Mouse (Mus musculus) ovary, postnatal 10 days (tissue): ENCODE measurements around the gene Sprr2a3.
"Not testable (repeated sequence)": the region's sequence is repeated elsewhere in the genome, so short reads cannot be mapped to it uniquely, and the experiment has no call there.

ENCODE experiments used
- DNase-seq: peaks from one replicate; pipeline ENCODE4 v3.0.0; 2022; ENCODE audit warnings: low spot score

Gene Sprr2a3

GRCm38 (mm10) chr3:92285101-92285500 lies at the start of gene Sprr2a3:
Sprr2a3 (plus strand) TSS chr3:92285417.
- not testable (repeated sequence) for DNase-seq

DNA sequence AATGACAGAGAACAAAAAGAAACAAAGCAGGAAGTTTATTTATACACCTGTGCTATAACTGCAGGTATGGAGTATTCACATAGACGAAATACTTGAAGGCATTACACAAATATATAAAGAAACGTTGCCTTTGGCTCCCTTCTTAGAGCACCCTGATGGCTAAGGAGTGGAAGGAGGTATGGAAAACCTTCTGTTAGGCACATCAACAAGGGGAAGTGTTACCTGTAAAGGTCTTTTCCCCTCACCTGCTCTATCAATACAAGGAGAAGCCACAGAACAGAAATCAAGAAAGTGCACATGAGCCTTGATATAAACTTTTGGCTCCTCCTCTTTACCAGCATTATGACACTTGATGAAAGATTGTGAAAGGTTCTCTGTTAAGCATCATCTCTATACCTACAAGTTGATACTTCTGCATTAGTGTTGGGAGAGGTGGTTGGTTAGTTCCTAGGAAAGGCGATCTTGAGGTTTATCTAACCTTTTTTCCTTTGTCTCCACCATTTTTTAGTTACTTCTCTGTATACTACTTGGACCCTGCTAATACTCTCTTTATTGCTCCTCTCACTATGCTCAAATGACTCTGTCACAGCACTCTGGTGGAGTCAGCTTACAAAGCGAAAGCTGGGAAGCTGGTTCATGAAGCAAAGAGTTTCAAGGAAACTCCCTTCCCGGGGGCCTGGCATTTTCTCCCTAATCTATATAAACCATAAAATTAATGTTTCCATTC lies 48.6 kb upstream of the Sprr2a3 start:
- not testable (repeated sequence) for DNase-seq

GRCm38 (mm10) chr3:92238736-92239135 lies 46.5 kb upstream of the Sprr2a3 start:
- not testable (repeated sequence) for DNase-seq

DNA sequence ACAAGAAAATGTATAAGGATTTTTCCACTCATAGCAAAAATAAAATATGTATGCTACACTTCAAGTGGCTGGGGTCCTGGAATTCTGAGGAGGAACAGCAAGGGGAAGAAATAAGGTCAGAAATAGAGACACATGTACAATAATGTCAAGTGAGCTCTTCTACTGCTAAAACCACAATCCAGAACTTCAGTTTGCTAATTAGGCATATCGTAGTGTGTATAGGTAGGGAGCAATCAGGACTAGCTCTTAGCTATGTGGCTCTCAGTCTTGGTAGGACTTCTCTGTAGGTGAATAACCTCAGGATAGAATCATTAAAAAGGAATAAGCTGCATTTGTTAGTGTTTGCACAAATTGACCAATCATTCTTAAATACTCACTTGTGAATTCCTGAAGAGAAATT lies 46.0 kb upstream of the Sprr2a3 start:
- not testable (repeated sequence) for DNase-seq

DNA sequence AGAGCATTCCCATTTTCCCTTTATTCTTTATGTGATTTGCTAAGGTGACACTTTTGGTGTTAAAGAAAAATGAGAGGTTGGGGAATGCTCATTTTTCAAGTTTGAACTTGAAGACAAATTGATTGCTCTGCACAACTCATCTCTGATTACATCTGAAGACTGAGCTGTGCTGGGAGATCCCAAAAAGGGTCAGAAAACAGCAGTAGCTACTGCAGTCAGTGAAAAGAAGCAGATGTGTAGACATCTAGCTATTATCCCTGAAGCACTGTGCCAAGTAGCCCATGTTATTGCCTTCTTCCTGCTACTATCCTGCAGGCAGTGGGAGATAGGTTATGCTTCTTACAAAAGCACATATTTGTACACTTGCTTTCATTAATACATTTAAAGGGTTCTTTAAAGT lies 40.4 kb upstream of the Sprr2a3 start:
- DNase-seq: not testable (repeated sequence)

DNA sequence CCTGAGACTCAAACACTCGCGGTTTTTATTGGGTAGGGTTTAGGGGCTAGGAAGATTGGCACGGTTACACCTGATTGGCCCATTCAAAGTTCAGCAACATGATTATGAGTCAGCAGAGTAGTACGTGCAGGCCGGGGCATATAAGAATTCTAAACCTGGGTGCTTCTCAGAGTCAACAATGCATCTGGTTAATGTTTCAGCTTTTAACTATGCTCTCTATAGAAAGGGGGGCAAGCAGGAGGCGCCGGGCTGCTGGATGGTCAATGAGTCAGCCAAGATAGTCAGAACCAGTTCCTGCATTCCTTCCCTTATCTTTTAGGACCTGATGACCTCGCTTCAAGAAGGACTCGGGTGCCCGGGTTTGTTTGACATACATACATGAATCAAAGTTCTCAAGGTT lies 39.0 kb upstream of the Sprr2a3 start:
- DNase-seq: not testable (repeated sequence)

DNA sequence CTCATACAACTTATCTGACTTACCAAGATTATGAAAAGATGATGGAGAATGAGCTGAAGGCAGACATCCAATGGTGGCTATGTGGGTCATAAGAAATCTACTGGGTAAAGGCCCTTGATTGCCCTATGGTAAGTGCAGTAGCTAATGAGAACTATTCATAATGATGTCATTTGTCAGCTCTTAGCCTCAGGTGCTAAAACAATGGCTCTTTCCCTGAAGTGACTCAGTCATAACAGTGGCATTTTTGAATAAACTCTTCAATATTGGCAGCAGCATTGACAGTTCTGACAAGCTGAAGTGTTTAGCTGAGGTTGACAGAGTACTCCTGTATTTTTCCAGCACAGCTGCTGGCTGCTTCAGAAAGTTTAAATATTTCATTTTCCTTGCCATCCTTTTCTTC lies 36.7 kb upstream of the Sprr2a3 start:
- DNase-seq: not testable (repeated sequence)

GRCm38 (mm10) chr3:92250450-92250849 lies 34.8 kb upstream of the Sprr2a3 start:
- DNase-seq: not testable (repeated sequence)

GRCm38 (mm10) chr3:92253860-92254259 lies 31.4 kb upstream of the Sprr2a3 start:
- DNase-seq: not testable (repeated sequence)

DNA sequence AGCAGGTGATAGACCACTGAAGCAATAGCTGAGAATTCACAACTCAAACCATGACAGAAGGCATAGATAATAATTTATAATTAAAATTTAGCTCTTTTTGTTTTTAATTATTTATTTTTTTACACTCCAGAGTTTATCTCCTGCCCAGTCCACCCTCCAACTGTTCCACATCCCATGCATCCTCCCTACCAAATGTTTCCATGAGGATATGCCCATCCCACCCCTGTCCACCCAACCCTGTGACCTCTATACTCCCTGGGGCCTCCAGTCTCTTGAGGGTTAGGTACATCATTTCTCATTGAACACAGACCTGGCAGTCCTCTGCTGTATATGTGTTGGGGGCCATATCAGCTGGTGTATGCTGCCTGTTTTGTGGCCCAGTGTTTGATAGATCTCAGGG lies 26.7 kb upstream of the Sprr2a3 start:
- not testable (repeated sequence) for DNase-seq

DNA sequence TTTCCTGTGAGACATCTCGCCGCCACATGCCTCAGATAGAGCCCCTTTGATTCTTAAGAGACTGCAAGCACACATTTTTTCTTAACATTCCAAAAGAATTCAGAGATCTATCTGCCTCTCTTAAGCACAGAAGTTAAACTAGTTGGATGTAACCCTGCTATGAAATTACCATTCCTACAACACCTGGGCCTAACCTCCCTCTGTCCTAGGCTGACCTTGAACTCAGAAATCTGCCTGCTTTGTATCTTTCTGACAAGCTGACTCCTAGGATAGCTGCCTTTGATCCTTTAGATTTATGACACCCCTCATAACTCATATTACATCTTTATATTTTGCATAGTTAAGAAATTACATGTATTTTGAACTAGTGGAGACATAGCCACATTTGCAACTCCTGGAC lies 21.8 kb upstream of the Sprr2a3 start:
- not testable (repeated sequence) for DNase-seq

GRCm38 (mm10) chr3:92271414-92271985 lies 13.7 kb upstream of the Sprr2a3 start:
- not testable (repeated sequence) for DNase-seq

- DNase-seq: not testable (repeated sequence)
These were observed 11.7 kb upstream of the Sprr2a3 start for GRCm38 (mm10) chr3:92273504-92273903.

DNA sequence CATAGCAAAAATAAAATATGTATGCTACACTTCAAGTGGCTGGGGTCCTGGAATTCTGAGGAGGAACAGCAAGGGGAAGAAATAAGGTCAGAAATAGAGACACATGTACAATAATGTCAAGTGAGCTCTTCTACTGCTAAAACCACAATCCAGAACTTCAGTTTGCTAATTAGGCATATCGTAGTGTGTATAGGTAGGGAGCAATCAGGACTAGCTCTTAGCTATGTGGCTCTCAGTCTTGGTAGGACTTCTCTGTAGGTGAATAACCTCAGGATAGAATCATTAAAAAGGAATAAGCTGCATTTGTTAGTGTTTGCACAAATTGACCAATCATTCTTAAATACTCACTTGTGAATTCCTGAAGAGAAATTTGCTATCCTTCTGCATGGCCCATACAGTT lies 11.2 kb upstream of the Sprr2a3 start:
- DNase-seq: not testable (repeated sequence)

GRCm38 (mm10) chr3:92279663-92280062 lies 5.6 kb upstream of the Sprr2a3 start:
- not testable (repeated sequence) for DNase-seq

DNA sequence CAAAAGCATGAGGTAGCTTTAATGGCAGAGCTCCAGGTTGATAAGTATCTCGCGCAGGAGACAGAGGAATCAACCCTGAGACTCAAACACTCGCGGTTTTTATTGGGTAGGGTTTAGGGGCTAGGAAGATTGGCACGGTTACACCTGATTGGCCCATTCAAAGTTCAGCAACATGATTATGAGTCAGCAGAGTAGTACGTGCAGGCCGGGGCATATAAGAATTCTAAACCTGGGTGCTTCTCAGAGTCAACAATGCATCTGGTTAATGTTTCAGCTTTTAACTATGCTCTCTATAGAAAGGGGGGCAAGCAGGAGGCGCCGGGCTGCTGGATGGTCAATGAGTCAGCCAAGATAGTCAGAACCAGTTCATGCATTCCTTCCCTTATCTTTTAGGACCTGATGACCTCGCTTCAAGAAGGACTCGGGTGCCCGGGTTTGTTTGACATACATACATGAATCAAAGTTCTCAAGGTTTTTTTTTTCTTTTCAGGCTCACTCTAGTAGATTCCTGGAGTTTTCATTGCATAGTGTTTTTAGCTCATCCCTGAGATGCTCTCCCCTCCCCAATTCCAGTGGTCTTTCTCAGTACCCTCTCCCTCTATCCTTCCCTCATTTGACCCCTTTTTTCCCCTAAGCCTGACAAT lies 4.1 kb upstream of the Sprr2a3 start:
- not testable (repeated sequence) for DNase-seq

GRCm38 (mm10) chr3:92288489-92288888 lies 3.3 kb downstream of the Sprr2a3 start:
- not testable (repeated sequence) for DNase-seq

DNA sequence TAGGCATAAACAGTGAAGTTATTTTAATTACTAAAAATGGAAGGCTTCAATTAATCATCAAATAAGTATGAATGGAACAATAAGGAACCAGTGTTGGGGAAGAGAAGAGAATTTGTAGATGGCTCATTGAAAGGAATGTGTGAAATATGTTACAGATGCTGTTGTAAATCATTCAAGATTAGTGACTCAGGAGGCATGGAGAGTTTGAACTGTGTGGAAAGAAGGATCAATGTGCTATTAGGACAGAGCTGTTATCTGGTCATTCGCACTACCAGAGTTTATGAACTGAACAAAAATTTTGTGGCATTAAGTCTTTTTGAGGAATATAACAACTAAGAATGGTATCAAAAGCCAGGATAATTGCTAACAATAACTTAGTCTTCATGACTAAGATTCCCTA lies 22.2 kb downstream of the Sprr2a3 start:
- DNase-seq: no peak

GRCm38 (mm10) chr3:92316320-92316719 lies 31.1 kb downstream of the Sprr2a3 start, which contains the start of gene Sprr2b:
Sprr2b (plus strand) TSS chr3:92316620.
- DNase-seq: no peak

DNA sequence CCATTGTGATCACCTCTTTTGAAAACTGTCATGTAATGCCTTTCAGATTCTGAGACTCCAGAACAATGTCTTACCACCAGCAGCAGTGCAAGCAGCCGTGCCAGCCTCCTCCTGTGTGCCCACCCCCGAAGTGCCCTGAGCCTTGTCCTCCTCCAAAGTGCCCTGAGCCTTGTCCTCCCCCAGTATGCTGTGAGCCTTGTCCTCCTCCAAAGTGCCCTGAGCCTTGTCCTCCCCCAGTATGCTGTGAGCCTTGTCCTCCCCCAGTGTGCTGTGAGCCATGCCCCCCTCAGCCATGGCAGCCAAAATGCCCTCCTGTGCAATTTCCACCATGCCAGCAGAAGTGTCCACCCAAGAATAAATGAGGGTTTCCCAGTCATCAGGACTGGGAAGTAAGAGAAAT lies 32.2 kb downstream of the Sprr2a3 start:
- no peak for DNase-seq

DNA sequence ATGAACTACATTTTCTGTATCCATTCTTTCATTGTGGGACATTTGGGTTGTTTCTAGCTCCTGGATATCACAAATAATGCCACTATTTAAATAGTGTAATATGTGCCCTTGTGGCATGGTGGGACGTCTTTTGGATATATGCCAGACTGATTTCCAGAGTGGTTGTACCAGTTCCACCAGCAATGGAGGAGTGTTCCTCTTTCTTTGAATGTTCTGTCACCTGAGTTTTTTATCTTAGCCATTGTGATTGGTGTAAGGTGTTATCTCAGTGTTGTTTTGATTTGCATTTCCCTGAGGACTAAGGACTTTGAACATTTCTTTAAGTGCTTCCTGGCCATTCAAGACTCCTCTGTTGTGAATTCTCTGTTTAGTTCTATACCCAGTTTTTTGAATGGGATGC lies 51.1 kb downstream of the Sprr2a3 start:
- no peak for DNase-seq

GRCm38 (mm10) chr3:92338840-92339239 lies 53.6 kb downstream of the Sprr2a3 start, which contains the start of gene Sprr2d:
Sprr2d (plus strand) TSS chr3:92339140.
- no peak for DNase-seq
